Mouse (Mus musculus): ENCODE results near the gene Fto. TPM values are rescaled to one million over a fixed set of nuclear protein-coding genes. Genes with fewer than 3 reads are reported as not detected.

The Fto gene
- total and polyA plus RNA-seq, 3 experiments = 8.4 to 43.2 (median 15.7) TPM

DNA sequence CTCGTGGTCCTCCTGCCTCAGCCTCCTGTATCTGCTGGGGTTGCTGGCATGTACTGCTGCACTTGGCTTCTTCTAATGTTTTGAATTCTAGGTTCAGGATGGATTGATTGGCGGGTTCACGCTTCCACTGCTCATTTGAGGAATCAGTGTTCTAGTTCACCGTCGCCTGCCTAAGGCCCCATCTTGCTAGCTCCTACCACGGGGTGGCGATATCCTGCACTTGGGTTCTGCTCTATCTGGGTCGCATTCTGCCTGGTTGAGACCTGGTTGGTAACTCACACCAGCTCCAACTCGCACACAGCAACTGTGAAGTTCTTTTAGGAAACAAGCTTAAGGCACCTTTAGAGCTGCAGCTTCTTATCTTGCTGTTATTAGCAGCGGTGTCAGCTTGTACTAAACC lies 33.8 kb downstream of the Fto start:
- dilution Hi-C loops (cut with MboI; ENCODE audit: extremely low pct_ligation_motif_present, extremely low pct_unique_long_range_greater_than_20kb, low sequenced_read_pairs) (no loop called here), in situ Hi-C loops (cut with MboI; ENCODE audit: low pct_ligation_motif_present, low pct_unique_long_range_greater_than_20kb, low sequenced_read_pairs) (no loop called here)
- Histone ChIP-seq H3K9ac (ENCODE audit: insufficient read depth, low read depth) (no peak overlapping the region), H3K9me3 (replicated peaks; ENCODE audit: low read length) (no peaks in the 10 kb centered on the region), H3K79me2 (replicated peaks; ENCODE audit: control insufficient read depth, extremely low read depth, insufficient read depth, poor library complexity, severe bottlenecking) (no peaks in the 10 kb centered on the region), H3K4me2 (ENCODE audit: insufficient read depth, low read depth, poor library complexity, severe bottlenecking) (no peak overlapping the region), H3K4me3 (replicated peaks in 1 of 3; ENCODE audit: low read depth in 2 of 3, low read length in 2 of 3, poor library complexity in 1 of 3) (no peak overlapping the region), H3K27me3 (replicated peaks) (no peaks in the 10 kb centered on the region), H3K4me1 (ENCODE audit: control insufficient read depth in 1 of 2, insufficient read depth in 2 of 2) (peaks cover 0 to 8% of the 10 kb centered on the region in 2 experiments; a peak in 2 of 4 replicates), H3K36me3 (replicated peaks in 1 of 2; ENCODE audit: control insufficient read depth in 1 of 2, insufficient read depth in 1 of 2, low read length in 1 of 2) (peaks cover 0 to 63% of the 10 kb centered on the region in 2 experiments), H3K27ac (ENCODE audit: insufficient read depth, low read depth) (no peak overlapping the region)
- DNase-seq (ENCODE audit: extremely low read depth) = no peak
- TF ChIP-seq MEF2A (IDR thresholded peaks at IDR 0.05; ENCODE audit: borderline replicate concordance, low read depth, low read length) (no peak), MAFK (IDR thresholded peaks at IDR 0.05; ENCODE audit: insufficient replicate concordance, low read length) (no peak), USF2 (conservative IDR thresholded peaks at IDR 0.05; ENCODE audit: low read depth, low read length) (no peak), ZKSCAN1 (IDR thresholded peaks at IDR 0.05; ENCODE audit: borderline replicate concordance, low read depth, low read length) (no peak), TBP (conservative IDR thresholded peaks at IDR 0.05; ENCODE audit: low read depth, low read length) (no peak), POLR2AphosphoS2 (IDR thresholded peaks at IDR 0.05; ENCODE audit: low read depth, low read length) (no peak), IRF4 (IDR thresholded peaks at IDR 0.05; ENCODE audit: low read depth, low read length) (no peak), CTCF (conservative IDR thresholded peaks at IDR 0.05 in 1 of 2, IDR thresholded peaks at IDR 0.05 in 1 of 2; ENCODE audit: low read depth in 2 of 2, low read length in 2 of 2) (no peak), ZMIZ1 (IDR thresholded peaks at IDR 0.05; ENCODE audit: low read depth, low read length) (no peak), MAX (IDR thresholded peaks at IDR 0.05; ENCODE audit: low read length) (no peak), GABPA (IDR thresholded peaks at IDR 0.05; ENCODE audit: insufficient replicate concordance, low read depth, low read length) (no peak), E2F4 (IDR thresholded peaks at IDR 0.05; ENCODE audit: insufficient replicate concordance, low read depth, low read length) (no peak), NRF1 (IDR thresholded peaks at IDR 0.05; ENCODE audit: low read depth, low read length) (no peak), UBTF (IDR thresholded peaks at IDR 0.05; ENCODE audit: low read depth, low read length) (no peak), MXI1 (IDR thresholded peaks at IDR 0.05; ENCODE audit: low read depth, low read length) (no peak), KAT2A (IDR thresholded peaks at IDR 0.05; ENCODE audit: insufficient replicate concordance, low read length) (no peak), USF1 (IDR thresholded peaks at IDR 0.05; ENCODE audit: low read depth, low read length) (no peak), TCF12 (IDR thresholded peaks at IDR 0.05; ENCODE audit: low read depth, low read length) (no peak), BHLHE40 (IDR thresholded peaks at IDR 0.05; ENCODE audit: low read depth, low read length) (no peak), JUND (conservative IDR thresholded peaks at IDR 0.05; ENCODE audit: low read depth, low read length) (no peak)

DNA sequence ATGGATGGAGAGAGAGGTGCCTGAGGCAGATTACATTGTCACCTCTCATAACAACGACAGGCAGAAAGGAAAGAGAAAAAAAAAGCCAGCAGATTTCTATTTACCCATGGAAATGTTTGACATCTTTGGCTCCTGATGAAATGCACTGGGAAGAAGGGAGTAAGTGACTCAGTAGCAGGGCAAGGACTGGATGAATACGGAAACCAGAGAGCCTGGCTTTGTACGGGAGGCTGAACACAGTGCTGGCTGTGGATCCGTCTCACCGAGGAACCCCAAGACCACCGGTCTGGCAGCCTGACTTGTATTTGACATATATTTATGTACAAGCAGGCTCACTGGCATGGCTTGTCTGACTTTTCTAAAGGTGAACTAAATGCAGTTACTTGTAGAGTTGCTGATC lies 34.3 kb downstream of the Fto start:
- H3K36me3 ChIP-seq (replicated peaks in 1 of 2; ENCODE audit: control insufficient read depth in 1 of 2, insufficient read depth in 1 of 2, low read length in 1 of 2) = peaks cover 0 to 61% of the 10 kb centered on the region in 2 experiments

More for the DNA sequence above, 34.3 kb downstream of the Fto start:
- Histone ChIP-seq H3K4me2 (ENCODE audit: insufficient read depth, low read depth, poor library complexity, severe bottlenecking) (no peak overlapping the region), H3K9me3 (replicated peaks; ENCODE audit: low read length) (no peaks in the 10 kb centered on the region), H3K4me1 (ENCODE audit: control insufficient read depth in 1 of 2, insufficient read depth in 2 of 2) (0 out of 4 replicates have a peak, but pooled peaks cover 0 to 4% of the 10 kb centered on the region in 2 experiments), H3K27me3 (replicated peaks) (no peaks in the 10 kb centered on the region), H3K79me2 (replicated peaks; ENCODE audit: control insufficient read depth, extremely low read depth, insufficient read depth, poor library complexity, severe bottlenecking) (no peaks in the 10 kb centered on the region), H3K4me3 (replicated peaks in 1 of 3; ENCODE audit: low read depth in 2 of 3, low read length in 2 of 3, poor library complexity in 1 of 3) (no peak overlapping the region), H3K9ac (ENCODE audit: insufficient read depth, low read depth) (no peak overlapping the region), H3K27ac (ENCODE audit: insufficient read depth, low read depth) (no peak overlapping the region)
- in situ Hi-C loops (cut with MboI; ENCODE audit: low pct_ligation_motif_present, low pct_unique_long_range_greater_than_20kb, low sequenced_read_pairs) = no loop called here
- no peak for TF ChIP-seq POLR2A (IDR thresholded peaks at IDR 0.05; ENCODE audit: low read depth, low read length)
- TF ChIP-seq CHD1 (IDR thresholded peaks at IDR 0.05; ENCODE audit: low read depth, low read length) = no peak
- no peak for TF ChIP-seq SIN3A (IDR thresholded peaks at IDR 0.05; ENCODE audit: low read length)
- no peak for TF ChIP-seq KAT2A (IDR thresholded peaks at IDR 0.05; ENCODE audit: insufficient replicate concordance, low read length)
- TF ChIP-seq RCOR1 (conservative IDR thresholded peaks at IDR 0.05; ENCODE audit: low read depth, low read length) = no peak
- TF ChIP-seq GABPA (IDR thresholded peaks at IDR 0.05; ENCODE audit: insufficient replicate concordance, low read depth, low read length) = no peak
- no peak for TF ChIP-seq MYC (IDR thresholded peaks at IDR 0.05; ENCODE audit: low read depth, low read length)
- TF ChIP-seq EP300 (IDR thresholded peaks at IDR 0.05; ENCODE audit: low read length) = no peak
- TF ChIP-seq NELFE (IDR thresholded peaks at IDR 0.05; ENCODE audit: low read depth, low read length) = no peak
- no peak for TF ChIP-seq USF1 (IDR thresholded peaks at IDR 0.05; ENCODE audit: low read depth, low read length)
- no peak for TF ChIP-seq UBTF (IDR thresholded peaks at IDR 0.05; ENCODE audit: low read depth, low read length)
- no peak for TF ChIP-seq MAFK (IDR thresholded peaks at IDR 0.05; ENCODE audit: insufficient replicate concordance, low read length)
- TF ChIP-seq BHLHE40 (IDR thresholded peaks at IDR 0.05; ENCODE audit: low read depth, low read length) = no peak
- no peak for DNase-seq (ENCODE audit: extremely low read depth)
- dilution Hi-C loops (cut with MboI; ENCODE audit: extremely low pct_ligation_motif_present, extremely low pct_unique_long_range_greater_than_20kb, low sequenced_read_pairs) = no loop called here

All from CH12.LX (cell line).